Mouse (Mus musculus): ENCODE results near the gene Aqr.

Aqr gene

DNA sequence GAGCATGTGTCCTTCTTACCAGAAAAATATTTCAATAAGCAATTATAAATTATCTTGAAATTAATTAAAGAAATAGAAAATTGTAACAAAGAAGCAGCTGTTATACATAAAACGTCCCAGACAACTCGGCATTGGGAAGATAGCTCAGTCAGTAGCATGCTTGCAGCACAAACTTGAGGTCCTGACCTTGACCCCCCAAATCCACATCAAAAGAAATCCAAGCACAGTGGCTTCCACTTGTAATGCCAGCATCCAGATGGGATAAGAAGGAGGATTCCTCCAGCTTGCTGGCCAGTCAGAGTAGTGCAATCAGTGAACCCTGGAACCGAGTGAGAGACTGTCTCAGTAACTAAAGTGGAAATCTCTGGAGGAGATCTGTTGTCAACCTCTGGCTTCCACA lies 120.6 kb downstream of the Aqr start:
- DNase-seq (ENCODE audit: low spot score in 2 of 2), result no peak

- DNase-seq (ENCODE audit: low spot score in 2 of 2), result no peak
These were observed 122.8 kb downstream of the Aqr start for GRCm38 (mm10) chr2:114064004-114064403.

GRCm38 (mm10) chr2:114060071-114060591 lies 126.7 kb downstream of the Aqr start:
- no peak for DNase-seq (ENCODE audit: low spot score in 2 of 2)

- no peak for DNase-seq (ENCODE audit: low spot score in 2 of 2)
These were observed 127.2 kb downstream of the Aqr start for GRCm38 (mm10) chr2:114059608-114060007.

GRCm38 (mm10) chr2:114058226-114058796 lies 128.5 kb downstream of the Aqr start:
- DNase-seq (ENCODE audit: low spot score in 2 of 2), result no peak

GRCm38 (mm10) chr2:114057303-114057853 lies 129.4 kb downstream of the Aqr start:
- DNase-seq (ENCODE audit: low spot score in 2 of 2), result no peak

DNA sequence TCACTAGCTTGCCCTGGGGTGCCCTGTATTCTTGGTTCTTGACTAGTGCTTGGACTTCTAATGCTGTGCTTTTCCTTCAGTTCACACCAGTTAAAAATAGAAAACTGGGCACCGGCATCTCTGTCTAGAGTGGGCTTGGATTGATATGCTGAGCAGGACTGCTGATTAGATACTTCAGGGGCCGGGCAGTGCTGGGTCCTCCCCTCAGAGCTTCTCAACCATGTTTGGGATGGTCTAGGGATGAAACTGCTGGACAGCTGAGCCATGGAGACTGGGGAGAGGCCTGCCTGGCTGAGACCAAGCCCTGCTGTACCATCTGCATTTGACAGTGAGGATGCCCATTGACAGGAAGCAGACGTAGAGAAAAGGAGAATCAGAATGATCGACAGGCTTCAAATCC lies 132.7 kb downstream of the Aqr start:
- no peak for DNase-seq (ENCODE audit: low spot score in 2 of 2)

- no peak for DNase-seq (ENCODE audit: low spot score in 2 of 2)
These were observed 133.9 kb downstream of the Aqr start, which contains the start of gene Actc1 for GRCm38 (mm10) chr2:114052696-114053598. Actc1 (minus strand) TSS chr2:114053548.

- DNase-seq (ENCODE audit: low spot score in 2 of 2), result no peak
These were observed 135.0 kb downstream of the Aqr start for GRCm38 (mm10) chr2:114051871-114052241.
